ENCODE assay signal across 8 mouse cellular contexts in the genomic region with DNA sequence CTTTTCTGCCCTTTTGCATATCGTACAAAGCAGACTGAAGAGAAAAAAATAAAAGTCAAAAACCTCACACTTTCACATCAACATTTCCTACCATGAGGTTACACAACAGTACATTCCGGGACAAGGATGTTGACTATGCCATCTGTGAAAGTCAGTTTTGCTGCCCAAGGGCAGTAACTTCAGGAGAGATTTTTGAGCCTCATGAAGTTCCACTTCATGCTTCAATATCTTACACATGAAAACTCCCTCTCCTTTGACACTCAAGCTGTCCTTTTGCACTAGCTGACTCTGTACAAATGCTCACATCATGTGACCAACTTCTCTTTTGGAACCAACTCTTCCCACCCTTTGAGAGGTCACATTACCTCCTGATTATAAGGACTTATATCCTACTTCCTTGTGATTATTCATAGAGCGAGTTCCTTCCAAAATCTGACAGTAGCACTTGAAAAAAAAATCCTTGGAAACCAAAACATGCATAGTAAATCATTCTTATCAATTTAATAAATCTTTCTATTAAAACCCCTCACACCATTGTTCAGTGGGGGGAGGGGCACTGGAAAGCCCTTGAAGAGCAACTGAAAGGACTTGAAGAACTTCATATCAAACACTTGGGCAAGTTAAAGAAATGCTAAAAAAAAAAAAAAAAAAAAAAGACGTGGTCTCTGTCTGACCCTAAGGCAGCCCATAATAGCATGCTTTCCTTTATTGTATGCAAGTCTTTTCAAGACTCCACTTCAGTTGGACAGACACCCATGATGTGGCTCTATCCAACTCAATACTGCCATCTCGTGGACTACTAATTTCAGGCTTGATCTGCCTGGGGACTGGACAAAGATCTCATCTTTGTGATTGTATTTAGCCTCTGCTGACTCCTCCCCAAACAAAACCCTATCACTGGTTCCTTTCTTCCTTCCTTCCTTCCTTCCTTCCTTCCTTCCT.
DNase-seq lines count a peak whose midpoint lies in the region; ATAC-seq and TF ChIP-seq lines count a peak whose summit lies in the region.

No protein-coding gene starts in this region.

- H3K9me3 ChIP-seq in hindbrain, embryonic 11.5 days (ENCODE audit: control insufficient read depth, low read length) = no peaks in the 10 kb centered on the region

- H3K4me3 ChIP-seq in lung, adult 2 months (replicated peaks; ENCODE audit: extremely low read depth, low read depth, low read length) = no peak overlapping the region
- H3K4me3 ChIP-seq in hindbrain, embryonic 11.5 days (ENCODE audit: low read depth, low read length) = no peak overlapping the region

- peak; percentile 87; the same call in 1 of the 2 replicates for ATAC-seq in hindbrain, embryonic 11.5 days (ENCODE audit: low FRiP score)

- H3K4me2 ChIP-seq in hindbrain, embryonic 11.5 days (replicated peaks; ENCODE audit: low read depth, low read length) = no peak overlapping the region

- H3K27ac ChIP-seq in hindbrain, embryonic 11.5 days (ENCODE audit: low read depth, low read length) = no peak overlapping the region

- WGBS in lung, adult 2 months = 27% methylated on average over 5 of the region's 5 CpGs
- WGBS in hindbrain, embryonic 11.5 days = 48% methylated on average over 5 of the region's 5 CpGs

- H3K36me3 ChIP-seq in hindbrain, embryonic 11.5 days (ENCODE audit: control insufficient read depth, insufficient read depth, low read length) = no peaks in the 10 kb centered on the region

- no peak overlapping the region for H3K9ac ChIP-seq in hindbrain, embryonic 11.5 days (ENCODE audit: low read depth, low read length)

- H3K27me3 ChIP-seq in hindbrain, embryonic 11.5 days (ENCODE audit: control insufficient read depth, insufficient read depth, low read length) = no peaks in the 10 kb centered on the region

- peak; percentile 52 to 80 for DNase-seq in lung, adult 18-20 months
- no peak for DNase-seq in lung, adult 2 months
- DNase-seq in cerebellum, adult 11-12 months = peak; percentile 5
- peak; percentile 81 for DNase-seq in forelimb bud, embryonic 11.5 days (ENCODE audit: low read depth, low spot score)
- DNase-seq in hindbrain, embryonic 11.5 days (ENCODE audit: low spot score) = peak; percentile 87
- peak; percentile 67 for DNase-seq in layer of hippocampus, adult 9-10 months (ENCODE audit: low spot score)
- DNase-seq in lung, postnatal 36 days = peak; percentile 92
- peak; percentile 59 to 77 for DNase-seq in right cerebral cortex, adult 2 months (ENCODE audit: low spot score in 2 of 2)

- H3K4me1 ChIP-seq in lung, adult 2 months (ENCODE audit: control insufficient read depth, insufficient read depth, low read length) = peaks cover 19% of the 10 kb centered on the region
- H3K4me1 ChIP-seq in hindbrain, embryonic 11.5 days (replicated peaks; ENCODE audit: control insufficient read depth, insufficient read depth, low read length) = peaks cover 5% of the 10 kb centered on the region; the same call in 1 of the 2 replicates

- no peak for TF ChIP-seq CTCF in lung, adult 2 months (IDR thresholded peaks at IDR 0.05; ENCODE audit: insufficient read depth, low read length)

- TF ChIP-seq POLR2A in lung, adult 2 months (IDR thresholded peaks at IDR 0.05; ENCODE audit: borderline replicate concordance, extremely low read depth, low read depth, low read length) = no peak
